Mouse (Mus musculus): ENCODE measurements around the gene Atp2b4.

DNA sequence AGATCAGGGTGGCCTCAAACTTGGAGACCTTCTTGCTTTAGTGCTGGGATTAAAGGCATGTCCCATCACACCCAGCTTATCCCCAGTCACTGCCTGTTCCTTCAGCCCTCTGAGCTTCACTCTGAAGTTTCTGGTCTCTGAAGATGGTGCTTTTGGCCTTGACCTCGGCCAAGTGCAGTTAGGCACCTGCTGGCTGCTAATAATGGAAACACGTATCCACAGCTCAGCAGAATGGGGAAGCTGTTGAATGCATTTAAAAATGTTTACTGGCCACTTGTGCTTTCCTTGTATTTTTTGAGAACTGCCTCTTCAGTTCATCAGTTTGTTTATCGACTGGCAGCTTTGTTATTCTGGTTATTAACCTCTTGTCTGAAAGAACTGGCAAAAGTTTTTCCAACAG, 129.0 kb downstream of the Atp2b4 start:
- TF ChIP-seq POLR2A (IDR thresholded peaks at IDR 0.05; ENCODE audit: insufficient read depth, low read depth, low read length) (no peak), CTCF (IDR thresholded peaks at IDR 0.05) (no peak)
